Mouse (Mus musculus): ENCODE data around the gene Gm20869. TPM values are rescaled to one million over a fixed set of nuclear protein-coding genes. Genes with fewer than 3 reads are reported as not detected.

Gm20869 gene
- not detected for polyA plus RNA-seq (2014; fragmentation: Illumina TruSeq; extraction: RNeasy Lipid Tissue Mini Kit (QIAGEN cat#74804); ENCODE audit: low read depth, low replicate concordance)

GRCm38 (mm10) chrY:71469149-71469548 lies at the start of gene Gm20869:
Gm20869 (plus strand) TSS chrY:71469449.

Other genes with a start within 250 kb of the Gm20869 start
- not detected for gene Gm20870, start 222.6 kb downstream of the Gm20869 start, polyA plus RNA-seq (2014; fragmentation: Illumina TruSeq; extraction: RNeasy Lipid Tissue Mini Kit (QIAGEN cat#74804); ENCODE audit: low read depth, low replicate concordance)

All from adipose tissue, adult 10 weeks (tissue).